Mouse (Mus musculus) adrenal gland (tissue): ENCODE results near the gene AC141477.1.

Source experiments
- intact Hi-C: fragments of 180-260 bp; cut with DNase I; formaldehyde crosslinking; loops from one replicate; pipeline ENCODE4 v1.15.1; 2025

The AC141477.1 gene

DNA sequence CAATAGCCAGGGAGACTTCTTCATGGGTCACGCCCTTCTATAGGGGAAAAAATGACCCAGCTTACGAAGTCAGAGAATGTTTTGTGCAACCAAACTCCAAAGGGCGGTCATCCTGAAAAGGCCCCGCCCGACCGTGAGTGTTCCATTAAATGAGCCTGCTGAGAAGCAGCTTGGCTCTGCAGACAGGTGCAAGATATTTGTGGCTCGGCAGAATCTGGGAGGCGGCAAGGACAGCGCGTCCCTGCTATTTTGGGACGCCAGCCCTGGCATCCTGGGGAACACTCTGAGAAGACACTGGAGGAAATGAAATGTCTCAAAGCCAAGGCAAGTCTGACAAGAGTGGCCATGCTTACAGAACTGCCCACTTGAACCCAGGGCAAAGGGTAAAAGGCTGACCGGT, 23.4 kb downstream of the AC141477.1 start:
- intact Hi-C loops, result no loop called here

DNA sequence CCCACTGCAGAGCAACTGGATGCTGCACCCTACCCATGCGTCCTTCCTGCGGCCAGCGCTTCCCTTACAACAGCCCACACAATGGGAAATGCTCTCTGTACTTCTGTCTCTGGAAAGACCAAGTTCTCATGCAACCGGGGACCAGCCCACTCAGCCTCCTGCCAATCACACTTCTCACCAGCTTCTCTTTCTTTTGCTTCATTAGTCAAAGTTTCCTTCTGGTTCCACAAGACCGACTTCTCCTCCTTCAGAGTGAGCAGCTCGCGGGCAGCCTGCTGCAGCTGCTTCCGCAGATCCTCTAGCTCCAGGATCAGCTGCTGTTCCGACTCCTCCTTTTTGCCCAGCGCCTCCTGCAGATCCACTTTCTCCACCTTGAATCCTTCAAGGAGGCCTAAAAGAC, 31.7 kb downstream of the AC141477.1 start:
- intact Hi-C loops, result no loop called here

GRCm38 (mm10) chr10:76392596-76392995, 47.6 kb downstream of the AC141477.1 start:
- intact Hi-C loops, result no loop called here

DNA sequence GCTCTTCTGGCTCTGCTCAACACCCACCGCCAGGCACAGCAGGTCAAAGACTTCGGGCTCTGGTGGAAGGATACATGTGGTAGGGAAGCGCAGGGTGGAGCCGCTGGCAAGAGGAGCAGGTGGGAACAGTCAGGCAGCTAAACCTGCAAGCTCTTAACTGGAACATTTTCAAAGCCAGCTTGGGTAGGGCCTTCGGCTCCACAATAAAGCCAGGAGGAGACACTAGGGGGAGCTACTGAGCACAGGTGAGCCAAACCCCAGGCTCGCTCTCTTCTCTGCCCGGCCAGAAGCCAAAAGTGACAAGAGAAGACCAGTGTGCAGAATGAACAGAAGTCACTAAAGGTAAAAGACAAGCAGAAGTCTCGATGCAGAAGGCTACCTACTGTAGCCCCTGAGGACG, 48.5 kb downstream of the AC141477.1 start:
- intact Hi-C loops, result no loop called here

DNA sequence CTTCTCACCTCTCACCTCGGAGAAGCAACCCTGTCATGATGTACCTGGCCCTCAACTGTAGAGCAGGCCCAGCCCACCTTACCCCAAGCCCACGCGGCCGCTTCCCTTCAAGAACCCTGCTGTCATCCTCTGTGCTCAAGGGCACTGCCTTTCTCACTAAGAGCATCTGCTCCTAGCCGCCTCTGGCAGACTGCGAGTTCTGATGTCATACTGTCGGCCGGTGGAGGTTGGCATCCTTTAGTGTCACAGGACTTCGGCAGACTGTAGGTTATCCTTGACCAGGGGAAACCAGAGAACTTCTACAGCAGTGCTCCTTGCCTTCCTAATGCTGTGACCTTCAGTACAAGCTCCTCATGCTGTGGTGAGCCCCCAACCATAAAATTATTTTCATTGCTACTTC, 49.1 kb downstream of the AC141477.1 start:
- intact Hi-C loops, result no loop called here
